Mouse (Mus musculus): ENCODE data around the gene Kcnj10. TPM values are rescaled to one million over a fixed set of nuclear protein-coding genes. Genes with fewer than 3 reads are reported as not detected.

The Kcnj10 gene
- polyA plus RNA-seq, 1 experiment = 17.1 TPM

- WGBS = under 1% methylated on average over 39 of the region's 39 CpGs
- Histone ChIP-seq H3K36me3 (ENCODE audit: control insufficient read depth, insufficient read depth, low read length) (no peaks in the 10 kb centered on the region), H3K27ac (ENCODE audit: insufficient read depth, low read depth, low read length) (peak within 1 kb of the TSS; percentile 87), H3K4me1 (ENCODE audit: control insufficient read depth, insufficient read depth, low read length) (peaks cover 14% of the 10 kb centered on the region; the same call in 1 of the 2 replicates), H3K27me3 (replicated peaks; ENCODE audit: control insufficient read depth, insufficient read depth, low read length) (no peaks in the 10 kb centered on the region), H3K4me3 (ENCODE audit: insufficient read depth, low read depth, low read length) (peak within 1 kb of the TSS; percentile 92)
- TF ChIP-seq CTCF (conservative IDR thresholded peaks at IDR 0.05; ENCODE audit: insufficient read depth, insufficient read length, low read depth, low read length) (no peak), POLR2A (IDR thresholded peaks at IDR 0.05; ENCODE audit: low read depth, low read length) (peak; percentile 31)
- peak; percentile 99 for DNase-seq
Observed at GRCm38 (mm10) chr1:172376198-172376667, 35.2 kb downstream of the Kcnj10 start, which contains the start of gene Pigm. Pigm (plus strand) TSS chr1:172376546.

- H3K27me3 ChIP-seq (replicated peaks; ENCODE audit: control insufficient read depth, insufficient read depth, low read length) = no peaks in the 10 kb centered on the region
- H3K36me3 ChIP-seq (ENCODE audit: control insufficient read depth, insufficient read depth, low read length) = no peaks in the 10 kb centered on the region
- TF ChIP-seq CTCF (conservative IDR thresholded peaks at IDR 0.05; ENCODE audit: insufficient read depth, insufficient read length, low read depth, low read length) = no peak
- no peak for TF ChIP-seq POLR2A (IDR thresholded peaks at IDR 0.05; ENCODE audit: low read depth, low read length)
- 1% methylated on average over 62 of the region's 62 CpGs for WGBS
- no peak for DNase-seq
- H3K4me1 ChIP-seq (ENCODE audit: control insufficient read depth, insufficient read depth, low read length) = peaks cover 14% of the 10 kb centered on the region; the same call in 1 of the 2 replicates
- H3K27ac ChIP-seq (ENCODE audit: insufficient read depth, low read depth, low read length) = peak overlapping the region; percentile 12; the same call in 1 of the 2 replicates
- H3K4me3 ChIP-seq (ENCODE audit: insufficient read depth, low read depth, low read length) = peak overlapping the region; percentile 92
Observed at GRCm38 (mm10) chr1:172376758-172377458, 35.9 kb downstream of the Kcnj10 start.

GRCm38 (mm10) chr1:172380066-172380465 is 39.1 kb downstream of the Kcnj10 start:
- WGBS = 34% methylated on average over 10 of the region's 10 CpGs
- Histone ChIP-seq H3K27me3 (replicated peaks; ENCODE audit: control insufficient read depth, insufficient read depth, low read length) (no peaks in the 10 kb centered on the region), H3K4me1 (ENCODE audit: control insufficient read depth, insufficient read depth, low read length) (peaks cover 14% of the 10 kb centered on the region; the same call in 1 of the 2 replicates), H3K4me3 (ENCODE audit: insufficient read depth, low read depth, low read length) (no peak overlapping the region), H3K27ac (ENCODE audit: insufficient read depth, low read depth, low read length) (no peak overlapping the region), H3K36me3 (ENCODE audit: control insufficient read depth, insufficient read depth, low read length) (no peaks in the 10 kb centered on the region; the same call in 1 of the 2 replicates)
- peak; percentile 73 for DNase-seq
- TF ChIP-seq CTCF (conservative IDR thresholded peaks at IDR 0.05; ENCODE audit: insufficient read depth, insufficient read length, low read depth, low read length) (no peak), POLR2A (IDR thresholded peaks at IDR 0.05; ENCODE audit: low read depth, low read length) (no peak)

GRCm38 (mm10) chr1:172382090-172382489 is 41.1 kb downstream of the Kcnj10 start:
- Histone ChIP-seq H3K27me3 (replicated peaks; ENCODE audit: control insufficient read depth, insufficient read depth, low read length) (no peaks in the 10 kb centered on the region), H3K4me3 (ENCODE audit: insufficient read depth, low read depth, low read length) (no peak overlapping the region), H3K36me3 (ENCODE audit: control insufficient read depth, insufficient read depth, low read length) (no peaks in the 10 kb centered on the region; the same call in 1 of the 2 replicates), H3K4me1 (ENCODE audit: control insufficient read depth, insufficient read depth, low read length) (peaks cover 13% of the 10 kb centered on the region; the same call in 1 of the 2 replicates), H3K27ac (ENCODE audit: insufficient read depth, low read depth, low read length) (no peak overlapping the region)
- WGBS = 100% methylated on average over 1 of the region's 1 CpGs
- TF ChIP-seq CTCF (conservative IDR thresholded peaks at IDR 0.05; ENCODE audit: insufficient read depth, insufficient read length, low read depth, low read length) (no peak), POLR2A (IDR thresholded peaks at IDR 0.05; ENCODE audit: low read depth, low read length) (no peak)
- DNase-seq = no peak

- TF ChIP-seq POLR2A (IDR thresholded peaks at IDR 0.05; ENCODE audit: low read depth, low read length) (no peak), CTCF (conservative IDR thresholded peaks at IDR 0.05; ENCODE audit: insufficient read depth, insufficient read length, low read depth, low read length) (no peak)
- Histone ChIP-seq H3K4me1 (ENCODE audit: control insufficient read depth, insufficient read depth, low read length) (no peaks in the 10 kb centered on the region), H3K36me3 (ENCODE audit: control insufficient read depth, insufficient read depth, low read length) (no peaks in the 10 kb centered on the region; the same call in 1 of the 2 replicates), H3K27ac (ENCODE audit: insufficient read depth, low read depth, low read length) (no peak overlapping the region), H3K27me3 (replicated peaks; ENCODE audit: control insufficient read depth, insufficient read depth, low read length) (no peaks in the 10 kb centered on the region), H3K4me3 (ENCODE audit: insufficient read depth, low read depth, low read length) (no peak overlapping the region)
- DNase-seq = no peak
- 89% methylated on average over 5 of the region's 5 CpGs for WGBS
Observed at GRCm38 (mm10) chr1:172387246-172387645, 46.2 kb downstream of the Kcnj10 start.

- Histone ChIP-seq H3K27me3 (replicated peaks; ENCODE audit: control insufficient read depth, insufficient read depth, low read length) (no peaks in the 10 kb centered on the region), H3K27ac (ENCODE audit: insufficient read depth, low read depth, low read length) (no peak overlapping the region), H3K4me3 (ENCODE audit: insufficient read depth, low read depth, low read length) (no peak overlapping the region), H3K4me1 (ENCODE audit: control insufficient read depth, insufficient read depth, low read length) (no peaks in the 10 kb centered on the region), H3K36me3 (ENCODE audit: control insufficient read depth, insufficient read depth, low read length) (no peaks in the 10 kb centered on the region)
- 65% methylated on average over 1 of the region's 1 CpGs for WGBS
- no peak for DNase-seq
- TF ChIP-seq CTCF (conservative IDR thresholded peaks at IDR 0.05; ENCODE audit: insufficient read depth, insufficient read length, low read depth, low read length) (no peak), POLR2A (IDR thresholded peaks at IDR 0.05; ENCODE audit: low read depth, low read length) (no peak)
Observed at GRCm38 (mm10) chr1:172390769-172391168, 49.8 kb downstream of the Kcnj10 start.
